Mouse (Mus musculus): ENCODE results near the gene Bex3. TPM values are rescaled to one million over a fixed set of nuclear protein-coding genes. Genes with fewer than 3 reads are reported as not detected.
"Not testable (repeated sequence)": the region's sequence is repeated elsewhere in the genome, so short reads cannot be mapped to it uniquely, and the experiment has no call there.

Gene Bex3
- total RNA-seq (2017): 8.5 and 8.8 TPM in 2 replicates

GRCm38 (mm10) chrX:136269743-136270392, at the start of gene Bex3:
Bex3 (plus strand) TSS chrX:136270253.
- peak; percentile 44; the same call in 1 of the 2 replicates for ATAC-seq (ENCODE audit: extremely low read depth, insufficient number of reproducible peaks, low FRiP score, poor library complexity, severe bottlenecking)

- ATAC-seq (ENCODE audit: extremely low read depth, insufficient number of reproducible peaks, low FRiP score, poor library complexity, severe bottlenecking): no peak
Observed at GRCm38 (mm10) chrX:136223714-136224113, 46.3 kb upstream of the Bex3 start.

DNA sequence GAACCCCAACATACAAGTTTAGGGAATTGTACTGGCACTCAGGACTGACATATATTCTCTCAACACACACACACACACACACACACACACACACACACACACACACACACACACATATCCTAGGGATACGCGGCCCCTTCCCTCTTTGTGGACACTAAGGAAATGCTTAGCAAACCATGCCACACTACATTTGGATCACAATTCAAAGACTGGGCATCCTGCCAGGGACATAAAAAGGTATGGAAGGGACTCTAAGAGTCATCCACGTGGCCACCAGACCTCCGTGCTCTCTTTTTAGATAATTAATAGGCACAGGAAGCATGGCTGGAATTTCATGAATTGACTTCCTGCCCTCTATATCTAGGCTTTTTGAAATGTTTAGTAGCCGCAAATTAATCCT, 42.3 kb upstream of the Bex3 start:
- ATAC-seq (ENCODE audit: extremely low read depth, insufficient number of reproducible peaks, low FRiP score, poor library complexity, severe bottlenecking): no peak

GRCm38 (mm10) chrX:136238118-136238517, 31.9 kb upstream of the Bex3 start:
- no peak for ATAC-seq (ENCODE audit: extremely low read depth, insufficient number of reproducible peaks, low FRiP score, poor library complexity, severe bottlenecking)

DNA sequence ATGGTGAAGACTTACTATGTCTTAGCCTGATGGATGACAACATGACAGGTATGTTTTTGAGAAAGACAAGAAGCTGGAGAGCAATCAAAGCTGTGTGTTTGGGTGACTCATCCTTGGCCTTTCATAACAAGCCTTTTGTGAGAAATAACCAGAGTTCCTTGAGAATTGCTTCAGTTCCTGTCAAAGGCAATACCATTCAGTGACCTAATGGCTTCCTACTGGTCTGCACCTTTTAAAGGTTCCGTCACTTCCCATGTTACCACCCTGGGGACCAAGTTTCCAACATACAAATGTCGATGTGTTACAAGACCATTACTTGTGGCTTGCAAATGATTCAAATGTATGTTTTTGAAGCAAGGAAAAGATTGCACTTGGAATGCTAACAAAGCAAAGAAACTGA, 26.9 kb upstream of the Bex3 start:
- ATAC-seq (ENCODE audit: extremely low read depth, insufficient number of reproducible peaks, low FRiP score, poor library complexity, severe bottlenecking): no peak

DNA sequence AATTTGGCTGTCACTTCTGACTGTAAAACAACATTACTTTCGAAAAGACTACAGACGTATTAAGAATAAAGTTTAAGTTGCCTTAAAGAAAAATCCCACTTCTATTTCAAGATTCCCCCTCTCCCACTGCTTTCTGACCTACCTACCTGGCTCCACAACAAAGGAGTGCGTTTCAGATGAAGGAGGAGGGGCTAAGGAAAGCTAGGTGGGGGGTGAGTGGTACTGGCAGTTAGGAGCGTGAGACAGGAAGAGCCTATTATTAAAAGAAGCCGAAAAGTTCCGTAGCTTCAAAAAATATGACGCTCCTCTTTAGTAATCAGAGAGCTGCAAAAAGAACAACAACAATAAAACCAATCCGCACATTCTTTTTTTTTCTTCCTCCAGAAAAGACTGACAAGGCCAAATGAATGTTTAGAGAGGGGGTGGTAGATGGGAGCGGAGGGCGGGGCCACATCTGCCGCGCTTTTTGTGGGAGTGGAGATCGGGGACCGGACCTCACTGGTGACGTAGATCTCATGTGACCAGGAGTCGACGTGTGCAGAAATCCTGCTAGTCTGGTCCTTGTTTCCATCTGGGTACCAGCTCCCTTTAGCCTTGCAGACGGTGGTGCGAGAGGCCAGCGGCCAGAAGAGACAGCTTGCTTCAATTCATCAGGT, 25.4 kb upstream of the Bex3 start, which contains the start of gene Tceal9:
Gene Tceal9 (plus strand): TSS at position 506 of the 656 bp plus-strand sequence.
- ATAC-seq (ENCODE audit: extremely low read depth, insufficient number of reproducible peaks, low FRiP score, poor library complexity, severe bottlenecking): peak; percentile 73; the same call in 1 of the 2 replicates

GRCm38 (mm10) chrX:136245521-136246071, 24.5 kb upstream of the Bex3 start:
- ATAC-seq (ENCODE audit: extremely low read depth, insufficient number of reproducible peaks, low FRiP score, poor library complexity, severe bottlenecking): no peak

DNA sequence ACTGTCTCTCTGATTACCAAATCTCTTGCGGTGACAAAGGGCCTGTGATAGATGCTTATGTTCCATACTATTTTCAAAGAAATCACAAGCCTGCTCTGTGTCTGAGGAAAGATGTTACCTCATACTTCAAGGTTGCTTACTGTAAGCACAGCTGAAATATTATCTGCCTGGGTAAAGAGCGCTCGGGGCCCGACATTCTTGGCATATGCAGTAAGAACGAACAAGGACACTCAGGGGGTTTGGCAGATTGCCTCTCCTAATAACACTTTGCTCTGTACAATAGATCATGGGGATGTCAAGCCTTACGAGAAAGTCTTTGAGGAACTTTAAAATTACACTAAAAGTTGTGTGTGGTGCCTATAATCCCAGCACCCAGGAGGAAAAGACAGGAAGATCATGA, 21.2 kb upstream of the Bex3 start:
- ATAC-seq (ENCODE audit: extremely low read depth, insufficient number of reproducible peaks, low FRiP score, poor library complexity, severe bottlenecking): no peak

GRCm38 (mm10) chrX:136249671-136250070, 20.4 kb upstream of the Bex3 start:
- ATAC-seq (ENCODE audit: extremely low read depth, insufficient number of reproducible peaks, low FRiP score, poor library complexity, severe bottlenecking): no peak

DNA sequence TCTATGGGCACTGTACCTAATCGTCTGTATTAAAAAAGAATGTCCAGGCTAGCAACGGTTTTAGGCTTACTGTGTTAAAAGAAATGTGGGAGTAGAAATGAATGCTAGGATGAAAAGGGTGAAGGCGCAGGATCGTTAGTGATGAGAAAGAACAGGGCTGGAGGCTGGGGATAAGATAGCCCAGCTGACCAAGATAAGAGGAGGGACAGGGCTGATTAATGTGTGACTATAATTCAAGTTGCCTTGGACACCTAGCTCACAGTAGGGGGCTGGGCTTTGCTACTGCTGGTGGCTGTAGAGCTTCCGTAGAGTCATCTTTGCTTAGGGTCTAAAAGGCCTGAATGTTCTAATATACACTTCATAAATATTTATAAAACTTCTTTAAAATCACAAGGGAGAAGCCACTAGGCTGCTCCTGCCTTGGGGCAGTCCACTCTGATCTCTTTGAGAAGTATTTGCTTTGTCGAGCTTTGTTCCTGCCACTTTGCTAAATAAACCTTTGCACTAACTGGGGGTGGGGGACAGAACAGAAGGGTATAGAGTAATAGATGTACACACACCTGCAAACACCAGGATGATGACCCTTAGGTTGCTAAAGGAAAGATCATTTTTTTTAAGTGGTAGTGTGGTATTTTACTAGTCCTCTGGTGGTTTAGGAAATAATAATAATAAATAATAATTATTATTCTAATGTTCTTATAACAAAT, 17.9 kb upstream of the Bex3 start:
- no peak for ATAC-seq (ENCODE audit: extremely low read depth, insufficient number of reproducible peaks, low FRiP score, poor library complexity, severe bottlenecking)

GRCm38 (mm10) chrX:136267720-136268119, 2.3 kb upstream of the Bex3 start:
- ATAC-seq (ENCODE audit: extremely low read depth, insufficient number of reproducible peaks, low FRiP score, poor library complexity, severe bottlenecking): no peak

DNA sequence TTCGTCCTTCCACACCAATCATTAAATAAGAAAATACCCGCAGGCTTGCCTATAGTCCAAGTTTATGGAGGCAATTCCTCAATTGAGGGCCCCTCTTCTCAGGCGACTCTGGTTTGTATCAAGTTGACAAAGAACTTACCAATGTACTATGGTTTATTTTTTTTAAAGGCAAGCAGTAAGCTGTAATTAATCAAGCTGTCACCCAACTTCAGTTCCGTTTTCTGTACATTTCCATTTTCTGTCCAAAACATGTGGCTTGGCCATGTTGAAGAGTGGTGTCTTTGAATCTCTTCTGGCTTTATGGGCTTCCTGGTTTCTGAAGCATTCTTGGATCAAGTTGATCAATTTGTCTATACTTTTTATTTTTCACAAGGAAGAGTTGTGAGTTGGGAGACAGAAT, 1.9 kb upstream of the Bex3 start:
- no peak for ATAC-seq (ENCODE audit: extremely low read depth, insufficient number of reproducible peaks, low FRiP score, poor library complexity, severe bottlenecking)

DNA sequence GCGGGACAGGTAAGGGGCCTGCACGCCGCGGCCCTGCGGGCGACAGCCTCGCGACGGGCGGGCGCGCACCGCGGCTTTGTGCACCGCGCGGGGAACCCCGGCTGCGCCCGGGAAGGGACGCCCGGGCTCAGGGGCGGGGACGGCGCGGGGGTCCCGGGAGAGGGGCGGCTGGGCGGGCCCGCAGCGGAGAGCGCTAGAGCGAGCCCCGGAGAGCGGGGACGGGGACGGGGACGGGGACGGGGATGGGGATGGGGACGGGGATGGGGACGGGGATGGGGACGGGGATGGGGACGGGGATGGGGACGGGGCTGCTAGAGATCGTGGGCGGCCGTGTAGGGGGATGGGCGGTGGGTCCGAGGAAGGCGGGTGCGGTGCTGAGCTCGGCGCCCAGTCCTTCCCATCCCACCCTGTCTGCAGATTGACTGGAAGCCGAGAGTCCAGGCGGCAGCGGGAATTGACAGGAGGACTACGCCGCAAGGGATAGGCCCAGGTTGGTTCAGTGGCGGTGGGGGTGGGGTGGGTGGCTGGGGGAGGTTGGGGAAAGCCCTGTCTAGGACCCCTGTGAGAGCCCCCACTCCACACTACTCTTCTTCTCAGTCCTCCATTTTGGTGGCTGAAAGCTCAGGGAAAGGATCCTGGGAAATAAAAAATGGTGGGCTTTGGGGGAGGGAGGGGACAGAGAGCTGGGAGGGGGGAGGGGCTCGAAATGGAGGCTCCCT, 499 bp downstream of the Bex3 start:
- ATAC-seq (ENCODE audit: extremely low read depth, insufficient number of reproducible peaks, low FRiP score, poor library complexity, severe bottlenecking): not testable (repeated sequence)

DNA sequence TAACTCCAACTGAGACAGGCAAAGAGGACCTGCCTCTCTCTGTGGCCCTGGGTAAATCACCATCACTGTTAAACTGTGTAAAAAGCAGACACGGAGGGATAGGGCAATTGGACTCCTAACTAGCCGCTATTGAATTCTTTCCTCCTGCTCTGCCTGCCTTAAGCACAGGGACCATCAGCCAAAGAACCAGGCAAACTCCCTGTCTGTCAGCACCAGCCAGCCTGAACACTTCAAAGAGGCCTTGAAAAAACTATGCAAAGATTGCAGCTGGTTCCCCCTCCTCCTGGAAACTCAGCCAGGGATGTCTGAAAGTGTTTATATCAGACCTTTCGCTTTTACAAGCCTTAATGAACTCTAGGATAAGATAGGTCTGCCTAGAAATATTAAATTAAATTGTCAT, 4.5 kb downstream of the Bex3 start:
- ATAC-seq (ENCODE audit: extremely low read depth, insufficient number of reproducible peaks, low FRiP score, poor library complexity, severe bottlenecking): no peak

DNA sequence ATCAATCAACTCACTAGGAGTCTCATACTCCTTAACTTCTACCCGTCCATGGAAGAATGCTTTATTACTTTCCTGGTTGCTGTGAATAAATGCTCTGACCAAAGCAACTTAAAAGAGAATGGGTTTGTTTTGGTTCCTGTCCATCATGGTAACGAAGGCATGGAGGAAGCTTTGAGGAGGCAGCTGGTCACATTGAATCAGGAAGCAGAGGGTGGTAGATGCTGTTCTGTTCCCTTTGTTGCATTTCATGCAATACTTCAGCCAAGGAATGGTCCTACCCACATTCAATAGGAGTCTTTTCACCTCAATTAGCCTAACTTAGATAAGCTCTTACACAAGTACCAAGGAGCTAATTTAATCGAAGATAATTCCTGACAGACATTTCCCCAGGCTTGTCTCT, 5.3 kb downstream of the Bex3 start:
- ATAC-seq (ENCODE audit: extremely low read depth, insufficient number of reproducible peaks, low FRiP score, poor library complexity, severe bottlenecking): no peak

- no peak for ATAC-seq (ENCODE audit: extremely low read depth, insufficient number of reproducible peaks, low FRiP score, poor library complexity, severe bottlenecking)
Observed at GRCm38 (mm10) chrX:136277577-136277976, 7.5 kb downstream of the Bex3 start.

DNA sequence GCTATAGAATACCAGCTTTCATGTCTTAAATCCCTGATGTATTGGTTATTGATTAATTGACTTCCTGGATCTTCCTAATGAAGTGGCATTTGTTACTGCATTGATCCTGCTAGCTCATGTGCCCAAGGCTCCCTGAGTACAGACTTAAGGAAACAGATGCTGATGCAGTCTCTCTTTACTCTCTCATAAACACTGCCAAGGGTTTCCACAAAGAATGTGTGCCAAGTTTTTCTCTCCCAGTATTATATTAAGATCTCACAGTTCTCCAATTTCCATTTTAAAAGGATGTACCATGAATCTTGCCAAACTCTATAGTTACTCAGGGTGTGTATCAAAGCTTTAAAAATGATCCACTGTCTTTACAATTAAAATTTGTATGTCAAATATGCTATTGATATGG, 8.3 kb downstream of the Bex3 start:
- no peak for ATAC-seq (ENCODE audit: extremely low read depth, insufficient number of reproducible peaks, low FRiP score, poor library complexity, severe bottlenecking)

- no peak for ATAC-seq (ENCODE audit: extremely low read depth, insufficient number of reproducible peaks, low FRiP score, poor library complexity, severe bottlenecking)
Observed at GRCm38 (mm10) chrX:136279410-136279809, 9.4 kb downstream of the Bex3 start.

DNA sequence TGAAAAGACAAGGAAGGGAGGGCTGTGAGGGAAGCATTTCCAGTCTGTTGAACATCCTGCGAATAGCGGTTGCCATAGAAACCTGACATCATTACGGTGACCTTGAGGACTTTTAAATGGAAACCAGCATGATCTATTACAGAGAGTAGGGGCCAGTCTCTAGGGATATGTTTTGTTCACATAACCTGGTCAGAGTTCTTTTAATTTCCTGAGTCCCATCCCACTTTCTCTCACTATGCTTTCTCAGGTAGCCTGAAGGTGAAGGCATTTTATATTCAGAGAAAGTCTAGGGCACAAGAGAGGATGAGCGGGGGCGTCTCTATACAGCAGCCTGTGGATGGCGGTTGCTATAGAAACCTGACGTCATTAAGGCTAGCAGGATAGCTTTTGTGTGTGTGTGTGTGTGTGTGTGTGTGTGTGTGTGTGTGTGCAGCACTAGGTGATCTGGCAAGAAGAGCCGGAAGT, 20.8 kb downstream of the Bex3 start:
- ATAC-seq (ENCODE audit: extremely low read depth, insufficient number of reproducible peaks, low FRiP score, poor library complexity, severe bottlenecking): no peak
